Mouse (Mus musculus): ENCODE measurements around the gene Zfp513.

The Zfp513 gene

DNA sequence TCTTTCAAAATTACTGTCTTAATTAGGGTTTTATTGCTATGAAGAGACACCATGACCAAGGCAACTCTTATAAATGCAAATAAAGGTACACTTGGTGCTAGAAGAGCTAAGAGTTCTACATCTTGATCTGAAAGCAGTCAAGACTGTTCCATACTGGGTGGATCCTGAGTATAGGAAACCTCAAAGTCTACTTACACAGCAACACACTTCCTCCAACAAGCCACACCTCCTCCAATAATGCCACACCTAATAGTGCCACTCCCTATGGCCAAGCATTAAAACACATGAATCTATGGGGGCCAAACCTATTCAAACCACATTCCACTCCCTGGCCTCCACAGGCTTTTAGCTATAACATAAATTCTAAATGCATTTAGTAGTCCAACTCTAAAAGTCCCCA, 39.6 kb downstream of the Zfp513 start:
- DNase-seq, result no peak

GRCm38 (mm10) chr5:31154152-31154553, 48.0 kb downstream of the Zfp513 start, which contains the start of gene Mpv17:
Gene Mpv17, minus strand, starts transcription at chr5:31154251.
- DNase-seq, result peak; percentile 93

DNA sequence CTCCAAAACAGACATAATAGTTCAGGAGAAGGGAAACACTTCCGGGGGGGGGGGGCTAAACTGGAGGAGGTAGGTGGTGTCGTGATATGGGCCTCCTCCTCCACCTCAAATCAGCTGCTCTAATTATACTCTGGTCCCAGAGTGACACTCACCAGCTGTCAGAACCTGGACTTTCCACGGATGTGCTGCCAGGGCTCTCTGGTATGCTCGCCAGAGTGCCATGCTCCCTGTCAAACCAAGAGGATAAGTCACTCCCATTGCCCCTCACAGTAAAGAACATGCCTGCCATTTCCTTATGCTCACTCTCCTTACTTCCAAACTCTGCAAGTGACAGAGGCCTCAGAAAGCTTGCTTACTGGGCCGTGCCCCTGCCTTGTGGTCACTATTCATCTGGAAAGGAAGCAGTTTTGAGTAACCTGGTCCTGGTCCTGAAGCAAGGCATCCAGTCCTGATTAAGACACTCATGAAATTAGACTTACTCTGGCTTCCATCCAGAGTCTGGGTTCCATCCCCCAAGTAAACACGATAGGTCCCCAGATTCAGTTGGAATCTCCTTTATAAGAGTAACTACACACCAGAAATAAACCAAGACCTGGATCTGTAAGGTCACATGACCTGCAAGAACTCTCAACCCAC, 48.5 kb downstream of the Zfp513 start:
- DNase-seq, result no peak

DNA sequence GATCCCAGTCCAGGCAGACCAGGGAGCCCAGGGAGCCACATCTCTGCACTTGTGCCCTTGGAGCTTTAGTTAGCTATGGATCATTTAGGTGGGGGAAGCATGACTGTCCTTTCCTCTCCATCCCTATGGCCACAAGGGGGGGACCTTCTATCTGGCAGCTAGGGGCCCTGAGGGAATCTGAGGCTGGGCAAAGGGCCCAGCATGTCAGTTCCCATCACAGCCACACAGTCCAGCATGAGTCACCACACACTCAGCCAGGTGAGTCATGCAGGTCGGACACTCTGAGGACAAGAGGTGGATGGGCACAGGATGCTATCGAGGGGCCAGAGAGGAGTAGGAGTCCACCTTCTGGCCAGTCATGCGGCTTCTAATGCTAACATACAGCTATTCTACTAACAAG, 50.4 kb downstream of the Zfp513 start:
- DNase-seq, result no peak

GRCm38 (mm10) chr5:31149781-31150180, 52.3 kb downstream of the Zfp513 start:
- no peak for DNase-seq
